Mouse (Mus musculus) brain, embryonic 14.5 days (tissue): Measurements from ENCODE around the gene Man2a1. TPM values are rescaled to one million over a fixed set of nuclear protein-coding genes. Genes with fewer than 3 reads are reported as not detected.

ENCODE experiments used
- DNase-seq: peaks from one replicate; pipeline ENCODE4 v3.0.0-alpha.2; 2011; ENCODE audit warnings: low read depth
- CTCF ChIP-seq: fragments of 200-500 bp; IDR thresholded peaks from 2 replicates; pipeline ENCODE4 v1.5.1; 2012; ENCODE audit warnings: inconsistent platforms, mild to moderate bottlenecking, moderate library complexity, borderline replicate concordance; ENCODE audit not compliant: insufficient read depth, insufficient read length; ENCODE audit errors: extremely low read depth
- POLR2A ChIP-seq: fragments of 200-500 bp; IDR thresholded peaks from 2 replicates; pipeline ENCODE4 v1.6.1; 2012; ENCODE audit warnings: mild to moderate bottlenecking, inconsistent platforms, borderline replicate concordance; ENCODE audit not compliant: poor library complexity, insufficient read depth, insufficient read length, severe bottlenecking; ENCODE audit errors: extremely low read depth
- polyA plus RNA-seq: library from polyadenylated mRNA; depleted of rRNA; stranded (reverse); fragments of >200 nt; gene quantifications from 2 replicates; pipeline ENCODE4 v1.2.3, GENCODE M21; 2012

Man2a1 gene
- polyA plus RNA-seq, 1 experiment = 16.6 TPM

DNA sequence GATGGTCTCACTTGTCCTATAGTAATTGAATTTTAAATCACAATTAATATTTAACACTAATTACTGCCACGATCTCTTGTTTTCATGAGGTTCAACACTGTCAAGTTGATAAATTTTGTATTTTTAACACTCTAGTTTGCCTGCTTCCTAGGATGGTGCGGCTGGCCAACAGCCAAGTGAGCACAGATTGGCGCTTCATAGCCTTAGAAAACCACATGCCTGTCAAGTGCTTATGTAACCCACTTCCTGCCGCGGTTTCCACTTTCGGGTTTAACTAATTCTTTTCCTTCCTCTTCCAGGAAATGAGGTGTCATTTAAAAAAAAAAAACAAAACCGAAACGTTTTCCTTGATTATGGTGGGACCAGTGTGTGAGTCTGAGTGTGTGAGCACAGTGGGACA lies 20.8 kb upstream of the Man2a1 start:
- DNase-seq = peak; percentile 78
- TF ChIP-seq POLR2A (no peak), CTCF (no peak)

DNA sequence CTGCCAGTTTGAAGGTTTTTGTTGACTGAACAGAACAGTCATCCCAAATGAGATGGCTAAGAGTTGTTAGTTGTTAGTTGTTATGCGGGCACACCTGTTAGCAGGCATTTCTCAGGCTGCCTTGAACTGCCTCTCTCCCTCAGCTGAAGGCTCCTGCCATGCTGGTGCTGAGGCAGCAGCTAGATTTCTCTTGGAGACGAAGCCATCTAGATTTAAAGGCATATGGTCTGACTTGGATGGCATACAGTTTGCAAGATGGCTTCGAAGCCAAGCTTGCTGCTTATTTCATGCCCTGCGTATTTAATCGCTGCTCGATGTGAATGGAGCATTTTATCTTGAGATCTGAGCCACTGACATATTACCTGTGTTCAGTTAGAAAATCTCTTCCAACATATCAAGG lies 19.4 kb upstream of the Man2a1 start:
- DNase-seq = peak; percentile 70
- TF ChIP-seq CTCF (no peak), POLR2A (no peak)

DNA sequence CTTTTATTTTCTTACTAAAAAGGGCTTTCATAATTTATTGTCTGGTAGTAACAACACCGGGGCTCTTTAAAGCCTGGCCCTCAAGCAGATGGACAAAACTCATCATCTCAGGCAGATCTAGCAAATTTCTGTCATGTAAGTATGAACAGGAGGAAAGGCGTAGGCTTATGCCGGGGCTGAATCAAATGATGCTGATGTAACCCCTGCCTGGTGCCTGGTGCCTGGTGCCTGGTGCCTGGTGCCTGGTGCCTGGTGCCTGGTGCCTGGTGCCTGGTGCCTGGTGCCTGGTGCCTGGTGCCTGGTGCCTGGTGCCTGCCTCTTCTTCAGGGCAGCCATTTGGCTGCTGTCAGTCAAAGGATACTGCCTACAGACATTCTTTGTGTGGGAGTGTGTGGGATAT lies 18.6 kb upstream of the Man2a1 start:
- DNase-seq = no peak
- TF ChIP-seq CTCF (no peak), POLR2A (no peak)

DNA sequence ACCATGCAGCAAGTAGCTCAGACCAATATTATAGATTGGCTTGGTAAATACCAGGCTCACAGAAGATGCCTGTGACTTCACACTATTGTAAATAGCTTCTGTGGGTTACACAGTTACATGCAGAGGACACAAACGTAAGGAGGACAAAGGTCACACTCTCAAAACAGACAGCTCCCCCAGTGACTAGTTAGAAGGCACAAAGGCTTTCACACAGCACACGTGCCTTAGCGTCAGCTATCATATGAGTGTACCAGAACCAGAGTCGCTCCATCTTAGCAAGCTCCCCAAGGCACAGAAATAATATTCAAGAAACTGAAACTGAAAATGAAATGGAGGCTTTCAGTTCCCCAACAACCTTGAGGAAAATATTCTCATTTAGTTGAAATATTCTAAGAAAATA lies 10.1 kb upstream of the Man2a1 start:
- DNase-seq = no peak
- TF ChIP-seq POLR2A (no peak), CTCF (no peak)

DNA sequence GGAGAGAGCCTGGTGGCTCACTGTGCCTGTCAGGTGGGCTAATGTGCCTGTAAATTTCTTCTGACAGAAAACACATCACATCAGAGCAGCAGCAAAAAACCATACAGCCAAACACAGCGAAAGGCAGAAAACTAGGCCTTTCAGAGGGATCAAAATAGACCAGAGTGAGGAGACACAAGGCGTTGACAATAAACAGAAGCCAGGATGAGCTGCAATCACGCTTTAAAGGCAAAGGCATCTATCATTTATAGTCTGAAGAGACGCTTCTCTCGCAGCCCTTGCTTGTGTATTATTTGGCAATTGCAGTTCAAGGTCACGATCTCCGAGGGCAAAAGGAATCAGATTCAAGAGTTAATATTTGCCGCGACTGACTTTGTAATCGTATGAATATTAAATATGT lies 9.2 kb upstream of the Man2a1 start:
- TF ChIP-seq CTCF (no peak), POLR2A (no peak)
- DNase-seq = no peak

DNA sequence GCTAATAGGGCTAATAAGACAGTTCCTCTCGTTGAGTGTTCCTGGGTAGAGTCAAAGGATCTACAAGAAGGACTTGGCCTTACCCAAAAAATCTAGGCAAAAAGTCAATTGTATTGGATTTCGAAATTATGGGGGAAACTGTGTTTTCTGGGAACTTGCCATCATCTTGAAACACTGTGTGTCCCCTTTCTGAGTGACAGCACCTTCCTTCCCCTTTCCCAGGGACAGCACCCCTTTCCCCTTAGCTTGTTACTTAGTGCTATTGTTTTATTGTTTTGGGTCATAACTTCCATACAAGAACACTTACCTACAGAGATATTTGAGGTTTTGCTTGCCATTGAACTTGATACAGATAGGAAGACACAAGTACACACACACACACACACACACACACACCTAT lies 8.2 kb upstream of the Man2a1 start:
- TF ChIP-seq POLR2A (no peak), CTCF (no peak)
- no peak for DNase-seq

DNA sequence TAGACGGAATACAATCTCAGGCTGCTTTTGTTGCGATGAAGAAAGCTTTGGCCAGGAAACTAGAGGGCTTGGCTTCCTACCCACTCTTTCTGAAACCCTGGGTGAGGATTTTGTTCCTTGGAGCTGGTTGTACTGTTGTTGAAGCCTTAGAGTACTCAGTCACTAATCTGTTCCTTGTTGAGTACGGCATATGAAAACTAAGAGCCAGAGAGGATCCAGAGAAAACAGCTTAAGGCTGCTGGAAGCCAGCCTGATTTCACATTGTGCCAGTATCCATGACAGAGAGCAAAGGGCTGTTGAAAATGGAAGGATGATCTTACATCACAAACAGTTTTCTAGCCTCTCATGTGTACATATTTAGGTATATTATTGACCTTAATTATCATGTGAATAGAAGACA lies 7.7 kb upstream of the Man2a1 start:
- no peak for DNase-seq
- no peak for TF ChIP-seq CTCF
- no peak for TF ChIP-seq POLR2A

DNA sequence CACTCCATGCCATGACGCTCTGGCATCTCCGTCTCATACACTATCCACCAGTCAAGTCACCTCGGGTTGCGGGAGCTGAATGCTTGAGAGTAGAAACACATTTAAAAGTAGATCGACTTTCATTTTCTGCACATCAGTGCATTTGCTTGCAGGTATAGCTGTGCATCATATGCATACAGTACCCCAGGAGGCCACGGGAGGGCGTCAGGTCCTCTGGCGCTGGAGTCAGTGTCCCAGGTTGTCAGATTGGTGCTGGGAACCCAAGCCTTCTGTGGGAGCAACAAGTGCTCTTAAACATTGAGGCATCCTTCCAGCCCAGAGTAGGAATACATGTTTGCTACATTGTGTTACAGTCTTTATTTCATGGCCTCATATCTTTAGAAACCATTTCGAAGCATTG lies 2.8 kb upstream of the Man2a1 start:
- DNase-seq = no peak
- no peak for TF ChIP-seq POLR2A
- peak; percentile 20; the same call in 1 of the 2 replicates for TF ChIP-seq CTCF

DNA sequence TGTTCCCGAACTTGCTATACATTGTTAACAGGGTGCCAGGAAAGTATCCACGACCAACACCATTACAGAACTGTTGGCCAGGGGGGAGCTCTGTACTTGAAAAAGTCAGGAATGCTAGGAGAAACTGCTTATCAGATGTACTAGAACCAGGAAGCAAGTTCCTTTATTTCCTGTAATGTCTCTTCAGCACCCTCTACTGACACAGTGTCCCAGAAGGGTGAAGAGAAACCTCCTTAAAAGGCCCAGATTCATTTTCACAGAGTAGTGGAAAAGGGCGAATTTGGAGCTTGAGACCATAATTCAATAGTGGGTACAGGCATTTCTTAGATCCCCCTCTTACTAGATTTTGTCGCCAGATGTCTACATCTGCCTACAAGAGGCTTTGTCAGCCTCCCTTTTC lies 620 bp upstream of the Man2a1 start:
- peak; percentile 84 for DNase-seq
- no peak for TF ChIP-seq CTCF
- TF ChIP-seq POLR2A = no peak

DNA sequence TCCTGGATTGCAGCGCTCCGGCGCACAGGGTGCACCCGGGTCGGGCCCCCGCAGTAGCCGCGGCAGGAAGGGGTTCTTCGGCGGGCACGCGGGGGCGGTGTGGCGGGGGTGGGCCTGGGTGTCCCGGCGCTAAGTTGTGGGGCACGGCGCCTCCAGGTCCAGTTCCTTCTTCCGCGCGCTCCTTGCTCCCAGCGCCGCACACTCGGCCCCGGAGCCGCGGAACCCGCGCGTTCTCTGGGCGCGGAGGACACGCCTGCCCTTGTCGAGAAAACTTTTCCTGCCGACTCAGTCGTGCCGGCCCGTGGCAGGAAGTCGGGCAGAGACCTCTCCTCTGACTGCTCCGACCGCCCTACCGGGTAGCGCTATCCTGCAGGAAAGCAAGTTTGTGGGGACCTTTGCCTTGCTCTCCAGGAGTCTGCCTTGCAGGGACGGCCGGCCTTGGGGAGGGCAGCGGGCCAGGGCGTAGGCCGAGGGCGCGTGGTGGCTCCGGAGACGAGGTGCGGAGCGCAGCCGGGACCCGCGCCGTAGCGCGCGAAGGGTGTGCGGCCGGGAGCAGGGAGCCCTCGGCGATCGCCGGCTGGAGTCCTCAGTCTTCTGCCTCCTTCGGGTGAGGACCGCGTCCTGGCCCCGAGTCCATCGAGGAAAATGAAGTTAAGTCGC lies 685 bp downstream of the Man2a1 start:
- no peak for TF ChIP-seq POLR2A
- TF ChIP-seq CTCF = no peak
- DNase-seq = peak; percentile 60

DNA sequence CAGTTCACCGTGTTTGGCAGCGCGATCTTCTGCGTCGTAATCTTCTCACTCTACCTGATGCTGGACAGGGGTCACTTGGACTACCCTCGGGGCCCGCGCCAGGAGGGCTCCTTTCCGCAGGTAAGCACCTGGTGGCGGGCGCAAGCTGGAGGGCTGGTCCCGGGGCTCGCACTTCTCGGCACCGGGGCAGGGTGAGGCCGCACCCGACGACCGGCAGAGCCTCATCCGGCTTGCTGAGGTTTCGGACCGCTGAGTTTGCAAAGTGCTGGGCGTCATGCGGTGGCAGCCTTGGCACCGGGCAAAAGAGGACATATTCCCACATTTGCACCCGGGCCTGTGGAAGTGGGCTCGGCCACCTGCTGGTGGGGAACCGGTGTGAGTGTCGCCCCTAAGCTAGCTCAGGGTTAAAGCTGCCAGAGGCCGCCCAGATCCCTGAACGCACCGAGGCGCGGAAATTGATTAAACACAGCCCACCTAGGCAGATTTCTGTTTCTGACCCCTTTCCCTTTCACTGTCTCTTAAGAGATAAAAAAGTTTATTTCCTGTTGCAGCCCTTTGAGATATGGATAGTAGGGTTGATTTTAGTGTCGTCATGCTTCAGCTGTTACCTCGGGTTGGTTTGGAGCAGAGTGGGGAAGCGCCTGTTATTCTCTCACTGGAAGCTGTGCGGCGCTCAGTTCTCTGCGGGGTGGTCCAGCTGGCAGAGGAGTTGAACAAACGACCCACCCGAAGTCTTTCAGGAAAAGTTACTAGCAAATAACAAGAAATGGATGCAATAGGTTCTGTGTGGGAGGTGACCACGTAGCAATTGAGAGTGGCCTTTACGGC lies 1.4 kb downstream of the Man2a1 start:
- no peak for TF ChIP-seq POLR2A
- peak; percentile 67 for TF ChIP-seq CTCF
- DNase-seq = peak; percentile 89

DNA sequence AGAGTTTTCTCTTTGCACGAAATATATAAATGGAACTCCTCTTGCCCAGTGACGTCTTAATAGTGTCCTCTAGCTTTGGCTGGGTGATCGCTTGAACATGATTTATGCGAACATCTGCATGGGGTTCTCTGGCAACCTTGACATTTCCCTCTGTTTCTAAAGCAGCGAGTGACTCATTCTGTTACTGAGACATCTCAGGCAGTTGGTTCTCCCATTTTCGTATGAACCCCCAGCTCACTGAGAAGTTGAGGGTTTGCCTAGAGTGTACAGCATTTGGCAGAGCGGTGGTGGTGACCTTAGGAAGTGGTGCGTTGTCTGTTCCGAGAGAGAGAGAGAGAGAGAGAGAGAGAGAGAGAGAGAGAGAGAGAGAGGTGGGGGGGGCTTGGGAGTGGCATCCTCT lies 2.6 kb downstream of the Man2a1 start:
- TF ChIP-seq CTCF (no peak), POLR2A (no peak)
- no peak for DNase-seq

DNA sequence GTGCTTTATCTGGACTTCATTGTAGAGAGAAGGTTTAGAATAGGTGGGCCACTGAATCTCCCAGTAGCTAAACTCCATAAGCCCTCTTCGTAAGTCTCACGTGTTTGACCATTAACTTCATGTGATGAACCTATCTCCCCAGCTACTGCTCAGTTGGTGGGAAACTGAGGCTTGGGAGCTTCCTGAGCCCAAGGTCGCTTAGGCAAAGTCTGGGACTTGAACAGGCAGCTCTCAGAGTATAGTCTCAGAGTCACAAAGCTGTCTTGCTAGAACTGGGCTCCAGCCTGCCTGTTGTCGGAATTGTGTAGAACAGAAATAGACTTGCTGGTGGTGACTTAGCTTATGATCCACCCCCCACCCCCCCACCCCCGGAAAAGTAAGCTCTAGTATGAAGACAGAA lies 3.0 kb downstream of the Man2a1 start:
- TF ChIP-seq POLR2A = no peak
- TF ChIP-seq CTCF = no peak
- no peak for DNase-seq

DNA sequence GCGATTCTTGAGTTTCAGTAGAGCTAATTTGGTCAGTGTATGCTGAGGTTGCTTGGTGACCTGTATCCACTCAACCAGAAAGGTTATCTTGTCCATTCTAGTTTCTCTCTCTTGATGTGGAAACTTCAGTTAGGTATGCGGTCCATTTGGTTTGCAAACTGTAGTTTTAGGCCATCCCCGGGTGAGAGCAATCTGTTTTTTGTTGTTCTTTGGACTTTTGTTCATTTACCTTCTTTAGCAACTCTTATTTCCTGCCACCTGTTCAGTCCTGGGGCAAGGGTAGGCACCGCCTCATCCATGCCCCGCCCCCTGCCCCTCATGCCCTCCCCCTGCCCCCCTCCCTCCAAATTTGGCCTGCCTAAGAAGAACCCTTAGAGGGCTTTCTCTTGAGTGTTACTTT lies 3.6 kb downstream of the Man2a1 start:
- TF ChIP-seq CTCF = no peak
- TF ChIP-seq POLR2A = no peak
- no peak for DNase-seq
